Mouse (Mus musculus) left cerebral cortex, postnatal 14 days (tissue): ENCODE measurements around the gene Mex3b. TPM values are rescaled to one million over a fixed set of nuclear protein-coding genes. Genes with fewer than 3 reads are reported as not detected.

Source experiments
- DNase-seq, 2 experiments: peaks; one replicate each; pipeline ENCODE4 v3.0.0; 2021 to 2022; ENCODE audit warnings: low spot score in 2 of 2, mixed read lengths in 1 of 2
- intact Hi-C: fragments of 180-260 bp; cut with DNase I; formaldehyde crosslinking; loops from one replicate; pipeline ENCODE4 v1.15.1; 2025
- total RNA-seq, 2 experiments: library from RNA; stranded (reverse); gene quantifications; 2 replicates each; pipeline ENCODE4 v1.2.3; 2021

Gene Mex3b
- total RNA-seq, 2 experiments from 2014 or later: 25.0 to 29.7 TPM

DNA sequence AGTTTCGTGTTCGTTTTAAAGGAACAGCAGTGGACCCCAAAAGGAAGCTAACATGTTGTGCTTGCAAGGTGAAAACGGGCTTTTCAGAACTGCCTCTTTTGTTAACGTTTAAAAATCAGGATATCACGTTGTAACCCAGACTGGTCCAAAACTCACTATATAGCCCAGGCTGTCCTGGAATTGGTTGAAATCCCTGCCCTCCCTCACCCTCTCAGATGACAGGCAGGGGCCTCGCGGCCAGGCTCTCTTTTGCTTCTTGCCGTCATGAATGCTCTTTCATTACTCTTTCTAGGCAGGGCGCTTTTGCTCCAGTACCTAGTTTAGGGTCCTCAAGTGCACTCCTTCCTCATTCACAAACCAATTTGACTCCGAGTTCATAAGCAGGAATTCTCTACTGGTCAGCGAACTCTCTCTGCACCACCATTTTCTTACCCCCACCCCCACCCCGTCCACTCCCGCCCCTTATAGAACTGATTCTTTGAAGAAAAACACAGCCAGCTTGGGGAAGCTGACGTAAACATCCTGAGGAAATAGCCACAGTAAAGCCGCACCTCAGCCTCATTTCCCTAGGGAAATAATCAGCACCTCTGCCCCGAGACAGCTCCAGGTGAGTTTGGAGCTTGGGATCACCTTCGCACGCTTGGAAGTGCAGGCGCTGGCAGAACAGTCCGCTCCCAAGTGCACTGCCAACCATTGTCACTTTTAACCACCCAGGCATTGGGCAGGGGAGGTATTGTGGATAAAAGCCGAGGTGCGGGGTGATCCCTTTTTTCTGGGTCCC is 2.0 kb upstream of the Mex3b start:
- DNase-seq: peak in 1 of 2 experiments; percentile 35
- intact Hi-C loops: loop anchor here (10.0 kb wide), 1 partner anchor 150 kb away; no protein-coding TSS in a partner anchor

- intact Hi-C loops: loop anchor here (2.0 to 10.0 kb wide), 2 partner anchors 149 to 151 kb away; no protein-coding TSS in a partner anchor
- peak; percentile 99 for DNase-seq
These were observed 1.2 kb upstream of the Mex3b start for GRCm38 (mm10) chr7:82865834-82866485.

DNA sequence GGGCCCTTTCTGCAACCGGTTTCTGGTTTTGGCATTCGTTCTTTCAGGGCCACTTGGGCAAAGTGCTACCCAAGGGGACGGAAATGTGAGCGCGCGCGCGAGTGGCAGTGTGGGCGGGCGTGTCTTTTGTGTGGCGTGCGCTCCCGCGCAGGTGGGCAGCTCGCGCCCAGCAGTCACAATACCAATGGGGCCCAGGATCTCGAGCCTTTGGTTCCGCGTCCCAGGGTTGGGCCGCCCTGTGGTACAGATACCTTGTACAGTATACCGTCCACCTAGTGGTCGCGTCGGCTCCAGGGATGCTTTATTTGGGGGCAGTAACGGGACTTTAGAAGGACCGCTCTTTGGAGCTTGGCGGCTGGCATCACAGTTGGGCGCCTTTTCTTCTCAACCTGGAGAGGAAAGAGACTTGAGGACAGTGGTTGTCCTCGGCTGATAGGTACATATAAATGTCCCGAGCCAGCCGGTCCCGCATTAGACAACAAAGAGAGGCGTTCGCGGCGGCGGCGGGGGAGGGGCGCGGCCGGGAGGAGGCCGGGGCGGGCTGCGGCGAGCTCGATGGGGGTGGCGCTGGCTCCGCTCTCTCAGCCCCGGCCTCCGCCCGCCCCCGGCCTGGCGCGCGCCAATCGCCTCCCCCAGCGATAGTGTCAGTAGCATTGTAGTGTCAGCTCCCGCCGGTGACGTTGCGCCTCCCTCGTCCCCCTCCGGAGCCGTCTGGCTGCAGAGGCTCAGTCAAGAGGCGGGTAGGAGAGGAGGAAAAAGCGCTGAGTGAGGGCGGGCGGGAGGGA is 455 bp upstream of the Mex3b start:
- intact Hi-C loops: loop anchor here (2.0 to 10.0 kb wide), 2 partner anchors 148 to 152 kb away; no protein-coding TSS in a partner anchor
- peak; percentile 95 for DNase-seq

DNA sequence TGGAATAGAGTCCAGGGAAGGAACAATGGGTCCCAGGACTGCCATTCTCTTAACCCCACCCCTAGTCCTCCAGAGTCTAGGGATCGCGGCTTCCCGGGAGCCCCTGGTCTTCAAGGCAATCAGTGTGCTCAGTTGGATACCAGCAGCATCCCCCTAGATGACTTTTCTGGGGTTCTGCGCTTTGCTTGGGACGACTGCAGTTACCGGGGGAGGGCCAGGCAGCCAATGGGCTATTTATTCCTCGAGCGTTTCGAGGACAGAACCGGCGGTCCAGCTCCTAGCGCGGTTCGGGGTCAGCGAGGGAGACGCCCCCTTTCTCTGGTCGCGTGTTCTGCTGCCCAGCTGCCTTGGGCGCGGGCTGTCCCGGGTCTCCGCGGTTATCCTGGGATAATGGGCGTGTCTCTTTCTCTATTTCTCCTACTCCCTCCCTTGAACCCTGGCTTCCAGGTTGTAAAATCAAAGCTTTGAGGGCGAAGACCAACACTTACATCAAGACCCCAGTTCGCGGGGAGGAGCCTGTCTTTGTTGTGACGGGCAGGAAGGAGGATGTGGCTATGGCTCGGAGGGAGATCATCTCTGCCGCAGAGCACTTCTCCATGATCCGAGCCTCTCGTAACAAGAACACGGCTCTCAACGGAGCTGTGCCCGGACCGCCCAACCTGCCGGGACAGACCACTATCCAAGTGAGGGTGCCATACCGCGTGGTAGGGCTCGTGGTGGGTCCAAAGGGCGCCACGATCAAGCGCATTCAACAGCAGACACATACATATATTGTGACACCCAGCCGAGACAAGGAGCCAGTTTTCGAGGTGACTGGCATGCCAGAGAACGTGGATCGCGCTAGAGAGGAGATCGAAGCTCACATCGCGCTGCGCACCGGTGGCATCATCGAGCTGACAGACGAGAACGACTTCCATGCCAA is 1.4 kb downstream of the Mex3b start:
- intact Hi-C loops: loop anchor here (2.0 to 10.0 kb wide), 3 partner anchors 54 to 680 kb away; no protein-coding TSS in a partner anchor
- DNase-seq: peak; percentile 43 to 56

GRCm38 (mm10) chr7:82869231-82870147 is 2.4 kb downstream of the Mex3b start:
- intact Hi-C loops: loop anchor here (2.0 to 10.0 kb wide), 4 partner anchors 43 to 679 kb away; no protein-coding TSS in a partner anchor
- DNase-seq: peak; percentile 37 to 42

- intact Hi-C loops: loop anchor here (5.0 kb wide), 1 partner anchor 42 kb away; no protein-coding TSS in a partner anchor
- DNase-seq: no peak
These were observed 3.0 kb downstream of the Mex3b start for GRCm38 (mm10) chr7:82870148-82870513.

DNA sequence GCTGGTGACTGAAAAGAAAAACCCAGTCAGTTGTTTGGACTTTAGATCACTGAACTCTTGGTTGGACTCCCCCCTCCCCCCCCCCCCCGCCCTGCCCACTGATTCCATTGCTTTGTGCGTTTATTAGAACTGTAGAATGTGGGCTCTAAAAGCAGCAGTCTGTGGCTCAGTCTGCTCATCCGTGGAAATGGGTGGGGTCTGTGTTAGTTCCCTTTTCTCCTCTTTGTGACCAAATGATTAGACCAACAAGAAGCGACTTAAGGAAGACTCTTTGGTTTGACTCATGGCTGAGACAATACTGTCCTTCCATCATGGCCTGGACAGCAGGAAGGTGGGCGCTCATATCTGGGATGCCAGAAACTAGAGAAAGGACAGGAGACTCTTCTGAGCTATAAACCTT is 9.4 kb downstream of the Mex3b start:
- intact Hi-C loops: no loop called here
- DNase-seq: no peak

GRCm38 (mm10) chr7:82880016-82880415 is 12.9 kb downstream of the Mex3b start:
- DNase-seq: no peak
- intact Hi-C loops: no loop called here

- intact Hi-C loops: no loop called here
- DNase-seq: no peak
These were observed 13.6 kb downstream of the Mex3b start for GRCm38 (mm10) chr7:82880700-82881099.

GRCm38 (mm10) chr7:82890317-82890850 is 23.3 kb downstream of the Mex3b start:
- no peak for DNase-seq
- intact Hi-C loops: no loop called here

- DNase-seq: no peak
- intact Hi-C loops: no loop called here
These were observed 23.9 kb downstream of the Mex3b start for GRCm38 (mm10) chr7:82890875-82891515.

- intact Hi-C loops: no loop called here
These were observed 27.2 kb downstream of the Mex3b start for GRCm38 (mm10) chr7:82894366-82894765.

GRCm38 (mm10) chr7:82895606-82896005 is 28.5 kb downstream of the Mex3b start:
- intact Hi-C loops: no loop called here
- no peak for DNase-seq

More at GRCm38 (mm10) chr7:82894366-82894765, 27.2 kb downstream of the Mex3b start:
- no peak for DNase-seq

DNA sequence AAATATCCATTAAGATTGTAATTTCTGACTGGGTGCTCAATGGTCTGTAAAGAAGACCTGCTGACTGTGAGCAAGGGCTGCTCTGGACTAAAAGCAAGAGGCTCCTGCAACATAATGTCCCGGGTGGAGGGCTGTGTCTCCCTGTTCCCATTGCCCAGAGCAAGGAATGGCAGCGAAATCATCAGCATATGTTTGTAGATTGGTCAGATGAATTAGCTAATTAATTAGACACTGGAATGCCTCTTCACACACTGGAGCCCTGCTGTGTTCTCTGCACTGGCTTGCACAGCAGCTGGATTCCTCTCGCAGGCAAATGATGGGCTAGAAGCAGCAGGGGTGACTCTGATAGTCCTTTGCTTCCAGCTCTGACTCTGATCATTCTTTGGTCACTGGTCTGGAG is 29.6 kb downstream of the Mex3b start:
- intact Hi-C loops: no loop called here
- no peak for DNase-seq

GRCm38 (mm10) chr7:82899459-82900297 is 32.5 kb downstream of the Mex3b start:
- intact Hi-C loops: no loop called here
- DNase-seq: no peak

DNA sequence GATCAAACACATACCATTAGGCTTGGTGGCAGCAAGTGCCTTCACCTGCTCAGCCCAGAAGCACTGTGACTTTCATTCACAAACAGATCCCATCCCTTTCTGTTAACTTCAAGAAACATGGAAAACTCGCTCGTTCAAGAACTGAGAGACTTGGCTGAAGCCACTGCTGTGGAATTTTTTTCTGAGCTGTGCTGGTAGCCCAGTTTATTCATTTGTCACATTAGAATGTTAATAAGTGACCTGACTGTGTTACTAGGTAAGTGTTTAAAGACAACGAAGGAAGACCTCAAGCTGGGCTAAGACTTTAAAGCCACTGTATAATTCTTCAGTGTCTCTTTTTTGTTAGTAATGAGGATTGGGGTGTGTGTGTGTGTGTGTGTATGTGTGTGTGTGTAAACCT is 35.9 kb downstream of the Mex3b start:
- intact Hi-C loops: no loop called here
- DNase-seq: no peak
